Mouse (Mus musculus): ENCODE data around the gene Cenpc1. TPM values are rescaled to one million over a fixed set of nuclear protein-coding genes. Genes with fewer than 3 reads are reported as not detected.

Cenpc1 gene
- total RNA-seq, 1 experiment, result 21.7 TPM

- peaks cover 0 to 3% of the 10 kb centered on the region in 2 experiments; a peak in 1 of 4 replicates for H3K4me1 ChIP-seq (ENCODE audit: control insufficient read depth in 2 of 2, insufficient read depth in 2 of 2, low read length in 2 of 2, poor library complexity in 1 of 2)
- no peaks in the 10 kb centered on the region for H3K9me3 ChIP-seq (ENCODE audit: control insufficient read depth, insufficient read depth, low read depth, low read length)
- no peaks in the 10 kb centered on the region for H3K36me3 ChIP-seq (ENCODE audit: control insufficient read depth, insufficient read depth, low read length, poor library complexity, severe bottlenecking)
- no peak overlapping the region for H3K9ac ChIP-seq (ENCODE audit: insufficient read depth, low read depth, low read length, poor library complexity, severe bottlenecking)
- H3K27ac ChIP-seq (ENCODE audit: insufficient read depth, low read depth, low read length, poor library complexity, severe bottlenecking), result no peak overlapping the region
- in situ Hi-C loops (cut with MboI; ENCODE audit: low sequenced_read_pairs in 2 of 2, unreplicated experiment in 2 of 2), result no loop called here
- no peak overlapping the region for H3K4me3 ChIP-seq (ENCODE audit: insufficient read depth in 1 of 2, low read depth in 1 of 2, low read length in 2 of 2, poor library complexity in 1 of 2, severe bottlenecking in 1 of 2)
- no peak for DNase-seq (ENCODE audit: low read depth, low spot score)
- TF ChIP-seq CHD2 (IDR thresholded peaks at IDR 0.05; ENCODE audit: low read depth, low read length) (no peak), ZC3H11A (IDR thresholded peaks at IDR 0.05; ENCODE audit: borderline replicate concordance, low read depth, low read length) (no peak), HCFC1 (IDR thresholded peaks at IDR 0.05; ENCODE audit: borderline replicate concordance, insufficient read depth, low read length) (no peak), MAFK (IDR thresholded peaks at IDR 0.05; ENCODE audit: insufficient read depth, low read depth, low read length) (no peak), ZNF384 (IDR thresholded peaks at IDR 0.05; ENCODE audit: low read depth, low read length) (no peak)
These were observed 21.4 kb upstream of the Cenpc1 start for GRCm38 (mm10) chr5:86086751-86087150.

- H3K9me3 ChIP-seq (ENCODE audit: control insufficient read depth, insufficient read depth, low read depth, low read length), result no peaks in the 10 kb centered on the region
- no peak overlapping the region for H3K4me3 ChIP-seq (ENCODE audit: insufficient read depth in 1 of 2, low read depth in 1 of 2, low read length in 2 of 2, poor library complexity in 1 of 2, severe bottlenecking in 1 of 2)
- in situ Hi-C loops (cut with MboI; ENCODE audit: low sequenced_read_pairs in 2 of 2, unreplicated experiment in 2 of 2), result no loop called here
- H3K27ac ChIP-seq (ENCODE audit: insufficient read depth, low read depth, low read length, poor library complexity, severe bottlenecking), result no peak overlapping the region
- no peak for TF ChIP-seq MAFK (IDR thresholded peaks at IDR 0.05; ENCODE audit: insufficient read depth, low read depth, low read length)
- no peak for TF ChIP-seq CHD2 (IDR thresholded peaks at IDR 0.05; ENCODE audit: low read depth, low read length)
- no peak for TF ChIP-seq HCFC1 (IDR thresholded peaks at IDR 0.05; ENCODE audit: borderline replicate concordance, insufficient read depth, low read length)
- TF ChIP-seq ZC3H11A (IDR thresholded peaks at IDR 0.05; ENCODE audit: borderline replicate concordance, low read depth, low read length), result no peak
- no peak for TF ChIP-seq ZNF384 (IDR thresholded peaks at IDR 0.05; ENCODE audit: low read depth, low read length)
- H3K9ac ChIP-seq (ENCODE audit: insufficient read depth, low read depth, low read length, poor library complexity, severe bottlenecking), result no peak overlapping the region
- H3K4me1 ChIP-seq (ENCODE audit: control insufficient read depth in 2 of 2, insufficient read depth in 2 of 2, low read length in 2 of 2, poor library complexity in 1 of 2), result no peaks in the 10 kb centered on the region; a peak in 2 of 4 replicates
- no peaks in the 10 kb centered on the region for H3K36me3 ChIP-seq (ENCODE audit: control insufficient read depth, insufficient read depth, low read length, poor library complexity, severe bottlenecking)
- no peak for DNase-seq (ENCODE audit: low read depth, low spot score)
These were observed 19.6 kb upstream of the Cenpc1 start for GRCm38 (mm10) chr5:86084979-86085378.

- no peak for TF ChIP-seq ZC3H11A (IDR thresholded peaks at IDR 0.05; ENCODE audit: borderline replicate concordance, low read depth, low read length)
- no peak for TF ChIP-seq MAFK (IDR thresholded peaks at IDR 0.05; ENCODE audit: insufficient read depth, low read depth, low read length)
- no peak for TF ChIP-seq ZNF384 (IDR thresholded peaks at IDR 0.05; ENCODE audit: low read depth, low read length)
- no peak for TF ChIP-seq CHD2 (IDR thresholded peaks at IDR 0.05; ENCODE audit: low read depth, low read length)
- TF ChIP-seq HCFC1 (IDR thresholded peaks at IDR 0.05; ENCODE audit: borderline replicate concordance, insufficient read depth, low read length), result no peak
- no peak overlapping the region for H3K4me3 ChIP-seq (ENCODE audit: insufficient read depth in 1 of 2, low read depth in 1 of 2, low read length in 2 of 2, poor library complexity in 1 of 2, severe bottlenecking in 1 of 2)
- no peak for DNase-seq (ENCODE audit: low read depth, low spot score)
- no peak overlapping the region for H3K27ac ChIP-seq (ENCODE audit: insufficient read depth, low read depth, low read length, poor library complexity, severe bottlenecking)
- in situ Hi-C loops (cut with MboI; ENCODE audit: low sequenced_read_pairs in 2 of 2, unreplicated experiment in 2 of 2), result no loop called here
- H3K4me1 ChIP-seq (ENCODE audit: control insufficient read depth in 2 of 2, insufficient read depth in 2 of 2, low read length in 2 of 2, poor library complexity in 1 of 2), result no peaks in the 10 kb centered on the region; a peak in 2 of 4 replicates
- H3K9ac ChIP-seq (ENCODE audit: insufficient read depth, low read depth, low read length, poor library complexity, severe bottlenecking), result no peak overlapping the region
- no peaks in the 10 kb centered on the region for H3K36me3 ChIP-seq (ENCODE audit: control insufficient read depth, insufficient read depth, low read length, poor library complexity, severe bottlenecking)
- H3K9me3 ChIP-seq (ENCODE audit: control insufficient read depth, insufficient read depth, low read depth, low read length), result no peaks in the 10 kb centered on the region
These were observed 18.6 kb upstream of the Cenpc1 start for GRCm38 (mm10) chr5:86083987-86084386.

GRCm38 (mm10) chr5:86078720-86079334 is 13.4 kb upstream of the Cenpc1 start:
- no peak overlapping the region for H3K27ac ChIP-seq (ENCODE audit: insufficient read depth, low read depth, low read length, poor library complexity, severe bottlenecking)

More at GRCm38 (mm10) chr5:86078720-86079334, 13.4 kb upstream of the Cenpc1 start:
- no peak for TF ChIP-seq CHD2 (IDR thresholded peaks at IDR 0.05; ENCODE audit: low read depth, low read length)
- no peak for TF ChIP-seq MAFK (IDR thresholded peaks at IDR 0.05; ENCODE audit: insufficient read depth, low read depth, low read length)
- TF ChIP-seq HCFC1 (IDR thresholded peaks at IDR 0.05; ENCODE audit: borderline replicate concordance, insufficient read depth, low read length), result no peak
- TF ChIP-seq ZC3H11A (IDR thresholded peaks at IDR 0.05; ENCODE audit: borderline replicate concordance, low read depth, low read length), result no peak
- no peak for TF ChIP-seq ZNF384 (IDR thresholded peaks at IDR 0.05; ENCODE audit: low read depth, low read length)
- in situ Hi-C loops (cut with MboI; ENCODE audit: low sequenced_read_pairs in 2 of 2, unreplicated experiment in 2 of 2), result no loop called here
- H3K4me3 ChIP-seq (ENCODE audit: insufficient read depth in 1 of 2, low read depth in 1 of 2, low read length in 2 of 2, poor library complexity in 1 of 2, severe bottlenecking in 1 of 2), result no peak overlapping the region
- no peaks in the 10 kb centered on the region; a peak in 2 of 4 replicates for H3K4me1 ChIP-seq (ENCODE audit: control insufficient read depth in 2 of 2, insufficient read depth in 2 of 2, low read length in 2 of 2, poor library complexity in 1 of 2)
- no peak for DNase-seq (ENCODE audit: low read depth, low spot score)
- no peak overlapping the region for H3K9ac ChIP-seq (ENCODE audit: insufficient read depth, low read depth, low read length, poor library complexity, severe bottlenecking)
- no peaks in the 10 kb centered on the region for H3K9me3 ChIP-seq (ENCODE audit: control insufficient read depth, insufficient read depth, low read depth, low read length)
- no peaks in the 10 kb centered on the region for H3K36me3 ChIP-seq (ENCODE audit: control insufficient read depth, insufficient read depth, low read length, poor library complexity, severe bottlenecking)
